Mouse (Mus musculus) myocyte (in vitro differentiated cells): ENCODE results near the gene Spaca7.

Source experiments
- POLR2A ChIP-seq: IDR thresholded peaks from one replicate; pipeline ENCODE4 v1.6.1; 2011; ENCODE audit warnings: low read depth, mild to moderate bottlenecking, control low read depth, moderate library complexity; ENCODE audit not compliant: insufficient read length
- SRF ChIP-seq: IDR thresholded peaks from one replicate; pipeline ENCODE4 v1.6.1; 2011; ENCODE audit warnings: low read depth; ENCODE audit not compliant: control insufficient read depth, insufficient read length
- TCF3 ChIP-seq: IDR thresholded peaks from one replicate; pipeline ENCODE4 v1.6.1; 2011; ENCODE audit warnings: low read depth, control low read depth; ENCODE audit not compliant: insufficient read length
- USF1 ChIP-seq: IDR thresholded peaks from one replicate; pipeline ENCODE4 v1.6.1; 2011; ENCODE audit warnings: low read depth, mild to moderate bottlenecking, control low read depth, moderate library complexity

DNA sequence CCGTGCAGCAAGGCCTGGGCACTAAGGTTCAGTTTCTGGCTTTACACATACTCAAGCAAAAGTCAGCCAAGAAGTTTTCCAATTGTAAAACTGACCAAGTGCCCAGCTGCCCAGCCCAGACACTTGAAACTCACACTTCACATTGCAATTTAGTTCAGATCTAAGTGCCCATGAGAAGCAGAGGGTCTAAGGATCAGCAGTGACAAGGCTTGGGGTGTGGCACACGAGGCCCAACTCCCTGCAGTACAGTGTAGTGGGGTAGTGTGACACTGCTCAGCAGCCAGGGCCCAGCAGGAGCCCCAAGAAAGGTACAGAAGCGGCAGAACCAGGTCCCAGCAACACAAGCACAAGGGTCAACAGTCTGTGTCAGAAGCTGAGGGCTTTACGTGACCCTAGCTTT is 76.1 kb downstream of the Spaca7 start:
- no peak for TF ChIP-seq POLR2A
- no peak for TF ChIP-seq TCF3
- no peak for TF ChIP-seq SRF
- TF ChIP-seq USF1, result no peak
